Mouse (Mus musculus) adipocyte (in vitro differentiated cells): ENCODE data around the gene Six4.
"Not testable (repeated sequence)": the region's sequence is repeated elsewhere in the genome, so short reads cannot be mapped to it uniquely, and the experiment has no call there.

ENCODE experiments used
- DNase-seq: peaks from one replicate; pipeline ENCODE4 v3.0.0-alpha.2; 2016; ENCODE audit warnings: low spot score

The Six4 gene

DNA sequence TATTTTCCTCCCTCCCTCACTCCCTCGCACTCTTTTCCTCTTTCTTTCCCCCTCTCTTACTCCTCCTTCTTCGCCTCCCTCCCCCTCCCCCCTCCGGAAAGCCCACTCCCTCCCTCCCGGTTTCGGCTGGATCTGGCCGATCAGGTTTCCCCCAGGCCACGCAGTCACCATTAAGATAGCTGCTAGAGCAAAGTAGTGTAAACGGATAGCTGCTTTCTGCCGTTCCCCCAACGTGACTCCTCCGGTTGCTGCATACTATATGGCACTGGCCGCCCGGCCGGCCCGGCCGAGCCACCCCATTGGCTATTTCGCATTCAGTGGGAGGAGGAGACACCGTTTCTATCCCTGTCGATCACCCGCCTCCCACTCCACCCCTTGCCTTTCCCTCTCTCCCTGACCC lies at the start of gene Six4:
Gene Six4 (minus strand): TSS at position 261 of the 400 bp plus-strand sequence.
- DNase-seq: peak; percentile 82

DNA sequence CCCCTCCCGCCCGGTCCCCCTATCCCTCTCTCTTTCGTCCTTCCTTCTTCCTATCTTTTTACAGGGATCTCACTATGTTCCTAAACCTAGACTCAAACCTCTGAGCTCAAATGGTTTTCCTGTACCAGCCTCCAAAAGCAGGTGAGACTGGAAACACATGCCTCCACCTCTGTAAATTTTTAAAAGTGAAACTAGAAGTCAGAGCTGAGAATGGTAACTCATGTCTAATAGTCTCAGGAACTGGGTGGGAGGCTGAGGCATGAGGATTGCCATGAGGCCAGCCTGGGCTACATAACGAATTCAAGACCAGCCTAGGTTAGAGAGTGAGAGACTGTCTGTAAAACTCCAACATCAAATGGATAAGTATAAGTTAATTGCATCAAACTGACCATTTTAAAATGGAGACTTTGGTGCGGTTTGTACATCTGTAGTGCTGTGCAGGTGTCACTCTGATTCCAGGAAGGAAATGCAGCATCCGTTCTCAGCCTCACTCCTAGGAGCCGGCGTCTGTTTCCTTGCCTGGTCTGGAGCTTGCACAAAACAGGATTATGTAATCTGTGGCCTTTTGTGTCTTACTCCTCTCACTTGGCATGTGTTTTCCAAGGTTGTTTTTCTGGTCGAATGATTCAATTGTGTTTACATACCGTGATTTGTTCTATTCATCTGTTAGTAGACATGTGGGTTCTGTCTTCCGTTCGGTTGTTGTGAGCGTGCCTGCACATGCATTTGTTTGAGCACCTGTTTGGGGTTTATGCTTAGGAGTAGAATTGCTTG lies 49.3 kb upstream of the Six4 start:
- peak; percentile 55 for DNase-seq

DNA sequence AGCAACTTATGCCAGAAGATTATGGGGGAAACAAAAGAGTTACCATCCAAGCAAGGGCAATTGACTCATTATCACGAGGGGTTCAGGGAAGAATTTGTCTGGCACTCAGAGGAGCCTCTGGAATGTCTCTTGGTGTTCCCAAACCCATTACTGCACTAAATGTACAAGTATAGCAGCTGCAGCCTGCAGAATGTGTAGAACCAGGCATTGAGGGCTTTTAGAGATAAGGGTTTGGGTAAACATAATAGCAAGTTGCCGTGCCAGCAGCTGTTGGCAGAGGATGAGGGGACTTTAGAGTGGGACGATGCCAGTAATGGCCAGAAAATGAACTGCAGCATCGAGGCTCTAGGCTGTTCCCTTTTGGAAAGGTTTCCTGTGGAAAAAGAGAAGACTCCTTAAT lies 47.1 kb upstream of the Six4 start:
- peak; percentile 74 for DNase-seq

DNA sequence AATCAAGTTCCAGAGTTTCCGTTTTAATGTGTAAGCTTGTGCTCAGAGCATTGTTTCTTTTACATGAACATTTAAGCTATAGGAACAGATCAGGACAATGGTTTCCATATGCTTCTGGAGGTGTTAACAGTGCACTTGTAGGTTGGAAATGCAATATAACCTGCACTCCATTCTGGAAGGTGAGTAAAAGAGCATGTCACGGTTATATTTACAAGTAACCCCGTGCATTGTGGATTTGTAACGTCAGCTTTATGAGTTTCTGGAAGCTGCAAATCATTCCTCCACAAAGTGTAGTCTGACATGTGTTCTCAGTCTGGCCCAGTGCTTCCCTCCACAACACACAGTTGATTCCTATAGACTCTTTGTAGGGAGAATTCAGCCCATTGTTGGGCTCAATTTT lies 40.9 kb upstream of the Six4 start:
- DNase-seq: no peak

DNA sequence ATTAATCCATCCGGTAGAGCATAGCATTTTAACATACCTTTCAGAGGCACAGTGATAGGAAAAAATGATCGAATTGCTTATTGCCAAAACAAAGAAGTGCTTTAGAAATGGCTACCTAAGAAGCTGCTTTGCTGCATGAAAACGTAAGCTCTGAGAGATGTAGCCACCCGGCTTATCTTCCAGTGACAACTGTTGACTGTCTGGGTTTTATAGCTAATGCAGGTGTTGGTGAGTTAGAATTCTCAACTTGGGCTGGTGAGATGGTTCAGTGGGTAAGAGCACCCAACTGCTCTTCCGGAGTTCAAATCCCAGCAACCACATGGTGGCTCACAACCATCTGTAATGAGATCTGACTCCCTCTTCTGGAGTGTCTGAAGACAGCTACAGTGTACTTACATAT lies 37.8 kb upstream of the Six4 start:
- not testable (repeated sequence) for DNase-seq

DNA sequence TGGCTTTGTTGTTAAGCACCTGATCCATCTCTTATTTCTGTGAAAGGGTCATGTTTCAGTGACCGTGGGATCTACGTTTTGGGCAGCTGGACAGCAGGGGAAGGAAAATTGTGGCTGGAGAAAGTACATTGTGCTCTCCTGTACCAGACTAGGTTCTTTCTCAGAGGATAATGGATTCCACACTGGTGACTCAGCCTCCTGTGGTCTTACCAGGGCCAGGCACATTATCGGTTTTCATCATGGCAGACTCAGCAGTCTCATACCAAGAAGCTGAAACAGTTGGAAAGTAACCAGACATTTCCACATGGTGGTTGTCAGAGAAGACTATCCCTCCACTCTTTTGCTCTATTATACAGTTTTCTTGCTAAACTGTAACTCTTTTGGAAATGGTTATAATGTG lies 34.0 kb upstream of the Six4 start:
- DNase-seq: peak; percentile 84

DNA sequence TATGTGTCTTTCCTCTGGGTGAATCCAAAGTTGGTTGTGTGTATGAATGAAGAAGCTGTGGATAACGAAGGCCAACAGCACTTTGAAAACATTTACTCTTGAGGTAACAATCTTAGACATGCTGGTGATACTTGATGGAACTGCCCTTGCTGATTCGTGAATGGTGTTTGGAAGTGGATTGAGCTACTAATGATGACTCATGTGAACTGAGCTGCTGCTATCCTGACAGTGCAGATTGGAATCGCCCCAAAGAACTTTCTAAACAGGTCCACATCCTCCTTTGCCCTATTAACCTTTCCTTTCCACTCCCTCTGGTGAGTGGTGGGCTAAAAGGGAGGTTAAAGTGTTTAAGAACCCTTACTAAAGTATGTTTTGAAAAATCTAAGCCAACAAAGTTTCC lies 27.5 kb upstream of the Six4 start:
- DNase-seq: peak; percentile 37

DNA sequence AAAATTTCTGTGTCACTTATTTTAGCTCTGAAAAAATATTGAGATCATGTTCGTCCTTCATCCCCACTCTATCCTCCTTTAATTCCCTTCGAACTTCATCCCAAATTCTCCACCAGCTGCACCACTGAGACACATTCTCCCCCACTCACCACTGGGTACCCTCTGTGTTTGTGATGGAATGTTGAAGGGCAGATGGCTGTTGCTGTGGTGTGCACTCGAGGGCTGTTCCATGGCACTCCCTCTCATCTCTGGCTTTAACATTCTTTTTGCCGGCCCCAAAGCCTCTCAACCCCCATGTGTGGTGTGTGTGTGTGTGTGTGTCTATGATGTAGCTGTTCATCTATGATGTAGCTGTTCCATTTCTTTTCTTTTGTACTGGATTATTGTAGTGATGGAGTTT lies 12.0 kb upstream of the Six4 start:
- no peak for DNase-seq

DNA sequence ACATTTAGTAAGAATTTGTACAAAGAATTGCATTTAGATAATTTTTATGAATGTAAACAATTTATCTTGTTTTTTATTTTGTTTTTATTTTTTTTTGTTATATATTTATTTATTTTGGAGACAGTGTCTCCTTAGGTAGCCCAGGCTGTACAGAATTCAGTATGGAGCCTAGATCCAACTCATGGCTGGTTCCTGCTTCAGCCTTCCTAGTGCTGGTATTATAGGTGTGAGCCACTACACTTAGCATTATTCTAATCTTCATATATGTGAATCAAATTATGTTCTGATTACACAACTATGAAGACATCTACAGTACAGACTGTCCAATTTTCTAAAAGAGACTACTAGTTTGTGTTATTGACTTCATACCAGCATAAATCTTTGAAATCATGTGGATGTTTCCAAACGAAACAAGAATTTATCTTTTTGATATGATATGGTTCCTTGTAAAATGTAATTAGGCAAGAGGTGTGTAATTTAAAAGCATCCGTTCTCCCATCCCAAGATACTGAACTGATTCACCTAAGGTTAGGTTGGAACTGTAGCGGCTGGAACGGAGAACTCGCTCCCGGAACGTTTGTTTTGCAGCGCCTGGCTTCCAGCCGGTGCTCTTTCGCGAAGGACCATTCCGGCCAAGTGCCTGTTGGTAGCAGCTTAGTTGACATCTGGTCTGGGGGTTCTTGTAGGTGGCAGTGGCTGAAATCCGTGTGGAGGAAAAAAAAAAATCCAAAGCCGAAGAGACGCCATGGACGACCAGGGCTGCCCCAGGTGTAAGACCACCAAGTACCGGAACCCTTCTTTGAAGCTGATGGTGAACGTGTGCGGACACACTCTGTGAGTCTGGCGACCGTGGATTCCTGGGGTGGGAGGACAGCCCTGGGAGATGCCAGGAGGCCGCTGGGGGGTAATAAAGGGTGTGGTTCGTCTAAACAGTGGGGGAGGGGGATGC lies 10.1 kb upstream of the Six4 start, which contains the start of gene Mnat1:
Gene Mnat1 (plus strand): TSS at position 625 of the 949 bp plus-strand sequence.
- peak; percentile 80 for DNase-seq

DNA sequence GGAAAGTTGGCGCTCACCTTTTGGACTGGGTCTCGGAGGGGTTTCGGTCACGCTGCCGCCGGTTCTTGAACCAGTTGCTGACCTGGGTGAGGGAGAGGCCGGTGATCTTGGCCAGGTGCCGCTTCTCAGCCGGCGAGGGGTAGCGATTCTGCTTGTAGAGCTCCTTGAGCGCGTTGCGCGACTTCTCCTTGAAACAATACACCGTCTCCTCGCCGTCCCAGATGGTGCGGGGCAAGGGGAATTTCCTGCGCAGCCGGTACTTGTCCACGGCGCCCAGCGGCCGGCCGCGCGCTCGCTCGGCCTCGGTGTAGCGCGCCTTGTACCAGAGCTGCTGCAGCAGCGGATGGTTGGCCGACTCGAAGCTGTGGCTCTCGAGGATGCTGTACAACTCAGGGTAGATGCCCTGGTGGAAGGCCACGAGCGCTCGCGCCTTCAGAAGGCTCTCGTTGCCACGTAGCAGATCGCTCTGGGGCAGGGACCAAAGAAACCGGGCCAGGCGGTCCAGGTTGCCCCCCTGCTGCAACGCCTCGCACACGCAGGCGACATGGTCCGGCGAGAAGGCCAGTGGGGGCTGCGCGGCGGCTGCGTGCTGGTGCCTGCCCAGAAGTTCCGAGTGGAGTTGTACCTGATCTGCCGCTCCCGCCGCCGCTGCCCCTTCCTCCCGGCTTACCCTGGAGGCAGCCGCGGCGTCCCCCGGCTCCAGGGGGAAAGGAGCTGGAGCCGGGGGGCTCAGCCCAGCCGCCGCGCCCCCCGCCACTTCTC lies 749 bp downstream of the Six4 start:
- DNase-seq: peak; percentile 55

DNA sequence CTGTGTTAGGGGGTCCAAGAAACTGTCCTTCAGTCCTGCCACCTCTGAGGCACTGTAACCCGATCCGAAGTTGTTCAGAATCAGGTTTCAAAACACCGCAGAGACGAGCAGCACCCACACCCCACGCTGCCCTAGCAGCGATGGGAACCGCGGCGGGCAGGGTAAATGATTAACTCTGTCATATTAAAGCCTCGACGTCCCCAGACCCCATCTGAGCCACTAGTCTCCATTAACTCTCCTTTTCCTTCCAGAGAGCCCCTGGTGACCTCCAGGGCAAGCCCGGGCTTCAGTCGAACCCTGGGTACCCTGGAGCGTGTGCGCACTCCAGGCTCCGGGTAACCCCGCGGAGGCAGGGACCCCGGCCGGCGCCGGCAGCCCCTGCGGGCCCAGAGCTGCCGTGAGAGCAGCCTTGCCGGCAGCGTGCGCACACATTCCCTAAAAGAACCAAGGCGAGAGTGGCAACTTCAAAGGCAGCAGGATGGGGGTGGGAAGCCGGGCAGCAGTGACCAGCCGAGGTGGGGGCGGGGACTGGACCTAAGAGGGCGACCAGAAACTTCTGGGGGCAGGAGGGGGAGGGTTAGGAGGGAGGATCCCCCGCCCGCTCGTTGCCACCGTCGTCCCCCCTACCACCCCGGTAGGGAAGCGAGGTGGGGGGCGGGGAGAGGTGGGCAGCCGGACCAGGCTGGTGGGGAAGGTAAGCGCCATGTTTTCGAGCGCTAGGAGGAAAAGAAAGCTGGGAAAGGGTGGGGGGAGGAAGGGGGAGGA lies 1.5 kb downstream of the Six4 start:
- peak; percentile 47 for DNase-seq

DNA sequence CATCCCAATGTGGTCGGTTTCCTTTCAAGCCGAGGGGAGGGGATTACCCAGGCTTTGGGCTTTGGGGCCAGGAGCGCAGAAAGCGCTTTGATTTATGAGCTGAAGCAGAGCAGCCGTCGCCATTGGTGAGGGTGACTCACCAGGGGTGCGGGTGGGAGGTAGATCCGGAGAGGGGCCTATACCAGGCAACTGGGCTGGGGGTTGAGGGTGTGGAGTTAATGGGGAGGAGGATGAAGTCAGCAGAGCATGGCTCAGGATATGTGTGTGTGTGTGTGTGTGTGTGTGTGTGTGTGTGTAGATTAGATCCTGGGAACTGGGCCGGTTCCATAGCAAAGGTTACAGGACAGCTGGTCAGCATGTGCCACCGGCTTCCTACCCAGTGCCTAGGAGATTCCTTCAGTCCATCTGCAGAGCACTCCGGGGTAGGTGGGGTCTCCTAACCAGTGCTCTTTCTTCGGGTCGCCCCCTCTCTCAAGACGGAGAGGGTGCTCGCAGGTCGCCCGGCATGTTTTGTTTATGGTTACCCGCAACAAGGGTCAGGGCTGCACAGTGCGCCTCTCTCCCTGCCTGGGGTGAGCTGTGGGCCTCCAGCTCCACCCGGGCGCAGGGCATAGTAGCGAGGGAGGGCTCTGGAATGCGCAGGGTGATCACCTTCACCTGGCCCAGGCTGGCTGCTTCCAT lies 2.7 kb downstream of the Six4 start:
- peak; percentile 35 for DNase-seq

DNA sequence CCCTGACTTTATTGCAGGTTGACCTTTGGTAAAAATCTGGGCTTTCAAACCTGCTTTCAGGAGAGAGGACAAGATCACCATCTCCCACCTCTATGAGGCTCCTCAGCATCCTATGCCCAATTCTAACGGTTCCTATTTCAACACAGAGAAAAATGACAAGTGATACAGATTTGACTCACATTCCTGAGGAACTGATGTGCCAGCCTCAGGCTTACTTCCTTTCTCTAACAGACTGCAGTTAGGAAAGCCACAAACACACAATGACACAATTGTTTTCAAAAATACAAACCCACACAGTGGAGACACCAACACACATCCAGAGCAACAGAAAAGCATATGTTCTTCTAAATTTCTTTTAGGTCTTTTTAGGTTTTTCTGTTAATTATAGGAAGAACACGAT lies 5.4 kb downstream of the Six4 start:
- no peak for DNase-seq

DNA sequence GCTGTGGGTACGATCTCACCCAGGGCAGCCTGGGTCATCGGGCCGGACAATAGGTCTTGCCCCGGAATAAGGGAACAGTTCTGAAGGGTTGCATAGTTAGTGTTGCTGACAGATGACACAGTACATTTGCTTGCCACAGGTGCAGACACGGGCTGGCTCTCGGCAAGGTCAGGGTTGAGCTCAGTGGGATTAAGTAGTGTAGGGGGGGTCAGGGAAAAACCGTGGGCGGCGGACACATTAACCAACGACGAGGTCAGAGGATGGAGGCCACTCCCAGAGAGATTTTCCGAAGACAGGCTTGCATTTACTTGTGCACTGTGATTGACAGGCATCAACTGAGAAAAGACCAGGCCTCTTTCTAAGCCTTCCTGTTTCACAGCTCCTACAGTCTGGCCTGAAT lies 9.5 kb downstream of the Six4 start:
- no peak for DNase-seq

DNA sequence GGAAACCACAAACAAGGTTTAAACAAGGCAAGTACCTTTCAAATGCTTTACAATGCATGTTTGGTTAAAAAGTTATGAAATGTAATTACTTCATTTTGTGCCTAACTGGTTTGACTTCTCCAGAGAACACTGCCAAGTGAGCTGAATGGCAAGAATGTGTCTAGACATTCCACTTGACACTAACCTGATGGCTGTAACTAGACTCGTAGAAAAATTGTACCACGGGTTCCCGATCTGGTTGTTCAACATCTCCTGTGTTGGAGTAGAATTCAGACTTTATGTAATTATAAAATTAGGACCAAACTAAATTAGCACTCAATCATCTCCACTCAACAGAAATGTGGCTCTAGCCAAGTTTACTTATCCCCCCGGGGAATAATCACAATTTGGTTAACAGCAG lies 14.7 kb downstream of the Six4 start:
- peak; percentile 56 for DNase-seq

DNA sequence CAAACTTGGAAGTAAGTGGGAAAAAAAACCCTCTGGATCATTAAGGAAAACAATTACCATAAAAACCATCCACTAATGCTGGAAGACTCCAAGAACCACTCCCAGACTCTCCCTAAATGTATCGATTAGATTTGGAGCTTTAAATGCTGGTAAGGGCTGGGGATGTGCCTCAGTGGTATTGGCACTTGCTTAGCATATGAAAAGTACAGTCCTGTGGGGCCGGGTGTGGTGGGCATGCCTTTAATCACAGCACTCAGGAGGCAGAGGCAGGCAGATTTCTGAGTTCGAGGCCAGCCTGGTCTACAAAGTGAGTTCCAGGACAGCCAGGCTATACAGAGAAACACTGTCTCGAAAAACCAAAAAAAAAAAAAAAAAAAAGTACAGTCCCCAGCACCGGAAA lies 17.1 kb downstream of the Six4 start:
- DNase-seq: not testable (repeated sequence)

DNA sequence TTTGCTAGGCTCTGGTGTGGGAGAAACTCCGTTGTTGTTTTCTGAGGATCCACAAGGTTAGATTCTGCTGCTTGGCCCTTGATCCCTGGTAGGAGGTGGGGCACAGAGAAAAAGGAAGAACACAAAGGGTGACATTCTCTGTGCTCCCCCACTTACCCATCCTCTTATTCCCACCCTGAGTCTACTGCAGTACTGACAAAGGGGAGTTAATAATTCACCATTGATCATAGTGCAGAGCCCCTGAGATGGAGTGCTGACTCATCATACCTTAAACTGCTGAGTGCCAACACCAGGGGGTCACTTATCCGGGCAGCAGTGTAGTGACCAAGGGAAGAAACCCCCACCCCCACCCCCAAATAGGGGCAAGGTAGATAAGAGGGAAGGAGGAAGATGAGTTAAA lies 18.7 kb downstream of the Six4 start:
- DNase-seq: no peak

DNA sequence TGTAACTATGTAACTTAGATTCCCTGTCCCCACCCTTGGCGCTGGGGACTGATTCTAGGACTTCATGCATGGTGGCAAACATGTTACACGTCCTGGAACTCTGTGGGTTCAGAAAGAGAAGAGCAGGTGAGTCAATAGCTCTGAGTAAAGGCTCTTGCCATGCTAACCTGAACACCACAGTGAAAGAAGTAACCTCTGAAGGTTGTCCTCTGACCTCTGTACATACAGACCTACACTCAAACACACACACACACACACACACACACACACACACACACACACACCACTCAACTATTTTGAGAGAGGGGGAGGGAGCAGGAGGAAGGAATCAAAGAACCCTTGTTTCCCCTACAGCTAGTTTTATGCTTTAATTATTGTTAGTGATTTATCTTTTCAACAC lies 19.1 kb downstream of the Six4 start:
- DNase-seq: no peak

DNA sequence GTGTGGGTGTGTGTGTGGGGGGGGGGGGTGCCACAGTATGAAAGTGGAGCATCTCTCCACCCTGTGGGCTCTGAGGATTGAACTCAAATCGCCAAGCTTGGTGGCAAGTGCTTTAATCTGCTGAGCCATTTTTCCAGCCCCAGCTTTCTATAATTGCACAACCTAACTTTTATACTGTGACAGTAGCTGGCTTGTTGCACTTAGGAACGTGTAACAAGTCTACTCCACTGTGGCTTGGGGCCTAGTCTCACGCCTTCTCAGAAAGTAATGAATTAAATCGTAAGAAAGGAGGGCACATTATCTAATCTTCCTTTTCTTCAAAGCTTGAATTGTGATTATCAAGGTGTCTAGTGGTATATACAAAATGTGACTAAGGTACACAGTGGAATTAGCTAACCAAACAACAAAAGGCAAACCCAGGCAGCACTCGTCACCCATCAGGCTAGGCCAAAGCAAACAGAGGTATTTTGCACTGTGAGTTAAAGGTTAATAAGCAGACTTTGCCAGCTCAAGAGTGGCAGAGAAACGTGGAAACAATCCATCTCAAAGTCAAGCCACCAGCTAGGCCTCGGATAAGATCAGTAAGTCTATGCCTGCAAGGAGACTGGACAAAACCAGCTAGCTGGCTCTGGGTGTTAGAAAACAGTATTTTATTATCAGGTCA lies 22.5 kb downstream of the Six4 start:
- peak; percentile 60 for DNase-seq

DNA sequence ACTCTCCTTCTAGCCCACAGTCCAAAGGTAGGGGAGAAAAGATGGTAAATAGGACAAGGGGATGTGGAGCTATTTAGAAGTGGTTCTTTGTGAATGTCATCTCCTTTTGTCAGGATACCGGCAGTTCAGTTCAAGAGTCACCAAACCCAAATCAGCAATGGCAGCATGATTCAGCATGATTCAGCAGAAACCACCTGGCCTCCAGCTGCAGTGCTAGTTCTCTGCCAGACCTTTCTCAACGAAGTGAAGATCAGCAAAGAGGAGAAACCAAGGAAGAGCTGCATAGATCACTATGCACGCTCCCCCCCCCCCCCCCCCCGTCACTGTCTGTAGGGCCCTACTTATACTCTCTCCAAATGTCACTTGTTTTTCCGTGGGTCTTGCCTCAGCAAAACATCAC lies 24.3 kb downstream of the Six4 start:
- DNase-seq: peak; percentile 15
